ENCODE assay signal across 8 mouse cellular contexts in the genomic region with DNA sequence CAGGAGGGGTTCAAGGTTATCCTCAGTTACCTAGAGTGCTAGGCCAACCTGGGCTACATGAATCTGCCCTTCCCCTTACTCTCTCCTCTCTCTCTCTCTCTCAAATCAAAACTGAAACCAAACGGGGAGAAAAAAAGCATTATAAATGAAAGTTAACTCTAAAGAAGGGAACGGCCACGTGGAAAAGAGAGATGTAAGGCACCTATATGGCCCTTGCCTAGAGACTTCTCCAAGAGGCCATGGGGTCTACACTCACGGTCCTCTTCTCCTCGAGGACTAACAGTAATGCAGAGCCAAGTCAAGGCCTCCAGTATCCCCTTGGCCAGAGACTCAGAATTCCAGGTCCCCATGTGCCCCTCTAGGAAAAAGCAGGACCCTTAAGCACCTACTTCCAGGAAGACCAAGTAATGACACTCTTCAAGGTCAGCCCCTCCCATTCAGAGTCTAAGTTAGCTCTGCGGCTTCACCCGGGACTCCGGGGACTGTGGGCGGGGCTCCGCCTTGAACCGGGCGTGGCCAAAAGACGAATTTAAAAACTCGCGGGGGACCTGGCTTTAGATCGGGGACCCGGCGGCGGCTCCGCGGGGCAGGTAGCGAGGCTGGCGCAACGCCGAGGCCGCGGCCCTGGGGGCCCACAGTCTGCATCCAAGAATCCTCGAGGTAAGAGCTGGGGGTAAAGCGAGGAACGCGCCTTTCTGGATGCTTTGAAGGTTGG. TPM values are rescaled to one million over a fixed set of nuclear protein-coding genes. Genes with fewer than 3 reads are reported as not detected.
DNase-seq lines count a peak whose midpoint lies in the region; ATAC-seq and TF ChIP-seq lines count a peak whose summit lies in the region.

A gene (plus strand): TSS at position 558 of the 715 bp plus-strand sequence.

- peak; percentile 72; the same call in 1 of the 2 replicates for TF ChIP-seq POLR2A in bone marrow, adult 2 months (IDR thresholded peaks at IDR 0.05; ENCODE audit: borderline replicate concordance, control insufficient read depth, low read depth, low read length)

- peak; percentile 70 for ATAC-seq in erythroblast, adult 5-6 weeks (replicated peaks; ENCODE audit: low FRiP score, poor library complexity, severe bottlenecking)
- ATAC-seq in megakaryocyte, adult 5-6 weeks (ENCODE audit: poor library complexity, severe bottlenecking): peak; percentile 25

- peak within 1 kb of the TSS; percentile 92 for H3K27ac ChIP-seq in bone marrow, adult 2 months (ENCODE audit: control insufficient read depth, insufficient read depth, low read depth, low read length, poor library complexity)

- under 1% methylated on average over 31 of the region's 31 CpGs for WGBS in bone marrow, adult 2 months

- H3K4me3 ChIP-seq in bone marrow, adult 2 months (replicated peaks; ENCODE audit: control insufficient read depth, low read depth, low read length): peak within 1 kb of the TSS; percentile 86

- H3K4me1 ChIP-seq in bone marrow, adult 2 months (ENCODE audit: control insufficient read depth, insufficient read depth, low read length): peaks cover 2% of the 10 kb centered on the region; the same call in 1 of the 2 replicates

- DNase-seq in MEL-GATA-1-ER (ENCODE audit: extremely low read depth, low read depth): peak; percentile 63
- peak; percentile 30 for DNase-seq in heart, postnatal 25 days (ENCODE audit: low spot score)
- DNase-seq in kidney, postnatal 4 days: peak; percentile 69 to 77
- DNase-seq in skeletal muscle tissue, adult 2 months (ENCODE audit: low read depth, low spot score): peak; percentile 34
- no peak for DNase-seq in left cerebral cortex, adult 9 months (ENCODE audit: low spot score in 2 of 2)

- intact Hi-C loops in heart, postnatal 25 days (cut with DNase I): no loop called here

- no peak for TF ChIP-seq CTCF in bone marrow, adult 2 months (IDR thresholded peaks at IDR 0.05; ENCODE audit: control insufficient read depth, insufficient read depth, low read length)

RNA-seq across cellular contexts. Expression of the gene that starts here (rescaled TPM):
- polyA plus RNA-seq in bone marrow, adult 2 months (2011; ENCODE audit: insufficient read depth, insufficient read length, low replicate concordance, missing spikeins): 12.3 and 34.2 TPM in 2 replicates
- 2.1 and 5.0 TPM in 2 replicates for total RNA-seq in erythroblast, adult 5-6 weeks (2015; ENCODE audit: low replicate concordance)
- 0.14 and 3.6 TPM in 2 replicates for total RNA-seq in erythroblast, adult 5-6 weeks (2017; ENCODE audit: low replicate concordance)
- total RNA-seq in heart, postnatal 25 days (2021): under 1 TPM; 0.20 to 0.47 TPM
- 23.0 and 28.6 TPM in 2 replicates for total RNA-seq in megakaryocyte, adult 5-6 weeks (2015)
- 13.3 and 17.2 TPM in 2 replicates for total RNA-seq in megakaryocyte, adult 5-6 weeks (2017)

Comparison
In these comparisons a context has a peak if more than half of its experiments do, and no peak if none do; other contexts are left out.
1. Peak in DNase-seq in heart, postnatal 25 days; RNA of the gene not detected or under 1 TPM.
2. DNase-seq: peak in MEL-GATA-1-ER (single experiment), kidney, postnatal 4 days (2 of 2) and skeletal muscle tissue, adult 2 months (single experiment); none in left cerebral cortex, adult 9 months (0 of 2).